Mouse (Mus musculus): Measurements from ENCODE around the gene C1galt1. TPM values are rescaled to one million over a fixed set of nuclear protein-coding genes. Genes with fewer than 3 reads are reported as not detected.

The C1galt1 gene
- 18.1 TPM for polyA plus RNA-seq (2014; fragmentation: Illumina TruSeq; extraction: RNeasy Lipid Tissue Mini Kit (QIAGEN cat#74804); ENCODE audit: low read depth, low replicate concordance)

GRCm38 (mm10) chr6:7844802-7845679, at the start of gene C1galt1:
TSS of gene C1galt1 (plus strand) at chr6:7844842.

Other genes starting within 250 kb of the C1galt1 start
- 40.4 TPM for gene Asns, start 151.6 kb upstream of the C1galt1 start, polyA plus RNA-seq (2014; fragmentation: Illumina TruSeq; extraction: RNeasy Lipid Tissue Mini Kit (QIAGEN cat#74804); ENCODE audit: low read depth, low replicate concordance)